Mouse (Mus musculus) effector memory CD4-positive, alpha-beta T cell, adult 5 months (primary cell): ENCODE results near the gene Fam149b. TPM values are rescaled to one million over a fixed set of nuclear protein-coding genes. Genes with fewer than 3 reads are reported as not detected.

ENCODE experiments used
- polyA plus RNA-seq: library from polyadenylated mRNA; unstranded; fragments of 100-300 nt; shearing (Covaris generic); gene quantifications from one replicate; pipeline ENCODE4 v1.2.1, GENCODE M21; 2017

The Fam149b gene
- polyA plus RNA-seq, result 41.4 TPM

DNA sequence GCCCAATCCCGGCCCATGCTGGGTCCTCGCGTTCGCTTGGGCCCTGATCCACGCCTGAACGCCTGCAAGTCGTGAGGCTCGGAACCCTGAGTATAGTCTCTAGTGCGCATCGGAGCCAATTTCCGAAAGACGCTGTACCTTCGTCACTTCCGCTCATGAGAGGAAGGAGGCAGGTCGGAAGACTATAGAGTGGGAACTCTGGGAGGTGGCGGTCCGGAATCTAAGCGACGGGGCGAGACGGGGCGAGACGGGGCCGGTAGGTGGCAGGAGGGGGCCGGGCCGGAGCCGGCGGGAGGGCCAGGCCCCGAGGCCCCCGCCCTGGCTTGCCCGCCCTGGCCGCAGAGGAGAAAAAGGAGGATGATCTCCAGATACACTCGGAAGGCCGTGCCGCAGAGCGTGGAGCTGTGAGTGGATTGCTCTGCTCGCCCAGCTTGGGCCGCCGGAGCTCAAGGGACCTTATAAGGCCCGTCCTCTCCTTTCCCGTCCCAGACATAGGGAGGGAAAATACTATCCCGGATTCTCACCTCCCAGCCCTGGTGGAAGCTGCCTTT is at the start of gene Fam149b, which contains the start of gene Ecd:
Gene Fam149b, plus strand, starts transcription at position 172 of the 551 bp plus-strand sequence.
Gene Ecd, minus strand, starts transcription at position 131 of the 551 bp plus-strand sequence.

DNA sequence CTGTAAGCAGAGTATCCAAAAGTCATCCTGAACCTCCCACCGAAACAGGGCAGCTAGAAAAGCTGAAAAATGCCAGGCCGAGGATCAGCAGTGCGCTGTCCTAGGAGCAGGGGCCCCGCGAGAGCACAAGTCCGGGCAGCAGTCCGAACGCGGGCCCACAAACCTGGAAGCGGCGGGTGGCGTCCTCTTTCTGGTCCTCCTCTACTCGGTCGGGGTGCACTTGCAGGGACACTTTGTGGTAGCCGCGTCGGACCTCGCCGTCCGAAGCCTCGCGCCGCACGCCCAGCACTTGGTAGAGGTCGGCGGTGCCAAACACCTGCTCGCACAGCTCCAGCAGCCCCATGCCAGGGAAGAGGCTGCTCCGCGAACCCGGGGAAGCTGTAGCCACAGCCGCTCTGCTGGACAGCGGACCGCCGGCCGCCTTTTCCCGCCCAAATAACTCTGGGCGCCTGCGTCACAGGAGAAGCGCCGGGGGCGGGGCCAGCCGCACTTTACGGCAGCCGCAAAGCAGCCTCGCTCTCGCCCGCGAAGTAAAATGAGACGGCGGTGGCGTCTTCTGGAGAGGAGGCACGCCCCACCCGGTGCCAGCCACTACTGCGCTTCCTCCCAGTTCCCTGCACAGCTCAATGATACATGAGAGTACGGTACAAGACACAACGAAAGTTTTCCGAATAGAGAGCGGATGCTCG is 40.6 kb downstream of the Fam149b start, which contains the start of gene Dnajc9:
Gene Dnajc9, minus strand, starts transcription at position 470 of the 689 bp plus-strand sequence.

DNA sequence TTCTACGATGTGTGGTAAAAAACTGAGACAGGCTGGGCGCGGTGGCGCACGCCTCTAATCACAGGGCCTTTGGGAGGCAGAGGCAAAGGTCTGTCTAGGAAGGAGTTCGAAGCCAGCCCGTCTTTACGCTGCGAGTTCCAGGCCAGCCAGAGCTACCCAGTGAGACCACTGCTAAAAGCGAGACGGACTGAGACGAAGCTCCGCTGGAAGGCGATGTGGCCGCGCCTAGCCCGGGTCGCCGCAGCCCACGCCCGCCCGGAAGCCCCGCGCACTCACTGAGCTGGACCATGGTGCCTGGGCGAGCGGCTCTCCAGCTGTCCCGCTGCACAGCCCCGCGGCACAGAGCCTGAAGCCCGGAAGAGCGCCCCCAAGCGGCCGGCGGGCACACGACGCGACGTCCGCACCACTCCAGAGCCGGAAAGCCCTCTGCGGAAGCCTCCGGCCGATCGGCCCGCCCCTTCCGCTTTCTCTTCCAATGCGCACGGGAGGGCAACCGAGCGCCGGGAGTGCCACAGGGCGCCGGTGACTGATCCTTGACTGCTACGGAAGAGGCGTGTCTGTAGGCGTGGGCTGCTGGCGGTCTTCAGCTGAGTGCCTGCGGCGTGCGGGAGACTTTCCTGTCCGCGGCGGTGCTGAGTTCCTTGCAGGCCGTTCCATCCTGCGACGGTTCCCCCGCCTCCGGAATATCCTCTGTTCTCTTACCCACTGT is 45.4 kb downstream of the Fam149b start, which contains the start of gene Mrps16:
Gene Mrps16, minus strand, starts transcription at position 430 of the 709 bp plus-strand sequence.

Other genes with a start within 250 kb of the Fam149b start
- 16.8 TPM for gene Saysd1, start 209.6 kb upstream of the Fam149b start, polyA plus RNA-seq
- 11.1 TPM for gene Kcnk5, start 166.4 kb upstream of the Fam149b start, polyA plus RNA-seq
- not detected for gene Kcnk16, start 79.0 kb upstream of the Fam149b start, polyA plus RNA-seq
- 12.5 TPM for gene Nudt13, start 53.5 kb upstream of the Fam149b start, polyA plus RNA-seq
- gene Ecd, start within 50 bp of the Fam149b start, polyA plus RNA-seq, result 31.6 TPM
- 91.7 TPM for gene Dnajc9, start 40.7 kb downstream of the Fam149b start, polyA plus RNA-seq
- gene Mrps16, start 45.5 kb downstream of the Fam149b start, polyA plus RNA-seq, result 34.9 TPM
- not detected for gene Cfap70, start 104.1 kb downstream of the Fam149b start, polyA plus RNA-seq
- 49.4 TPM for gene Anxa7, start 132.0 kb downstream of the Fam149b start, polyA plus RNA-seq
- 1.0 TPM for gene Mss51, start 148.7 kb downstream of the Fam149b start, polyA plus RNA-seq
- 28.4 TPM for gene Ppp3cb, start 198.4 kb downstream of the Fam149b start, polyA plus RNA-seq